Mouse (Mus musculus) stomach, postnatal 0 days (tissue): ENCODE data around the gene Zfand3. TPM values are rescaled to one million over a fixed set of nuclear protein-coding genes. Genes with fewer than 3 reads are reported as not detected.
A peak's percentile ranks its signal among the peaks of the same experiment; 100 is the strongest.

Experiments used
- ATAC-seq: fragments of 200-750 bp; cut with Nextera tagmentation; 2 replicates; pipeline ENCODE4 v1.8.0; 2017; ENCODE audit not compliant: low FRiP score, low TSS enrichment
- DNase-seq: peaks from one replicate; pipeline ENCODE4 v3.0.0-alpha.2; 2016; ENCODE audit warnings: low spot score
- H3K27ac ChIP-seq: fragments of 300-500 bp; sonication (generic); replicated peaks from 2 replicates; pipeline ENCODE4 v1.5.1; 2014; ENCODE audit warnings: mild to moderate bottlenecking, control low read depth
- H3K27me3 ChIP-seq: fragments of 300-500 bp; sonication (generic); 2 replicates; pipeline ENCODE4 v1.6.1; 2014; ENCODE audit warnings: low read length; ENCODE audit not compliant: control insufficient read depth, insufficient read depth
- H3K36me3 ChIP-seq: fragments of 300-500 bp; sonication (generic); 2 replicates; pipeline ENCODE4 v1.6.1; 2014; ENCODE audit warnings: low read length, mixed read lengths; ENCODE audit not compliant: control insufficient read depth, insufficient read depth
- H3K4me1 ChIP-seq: fragments of 300-500 bp; sonication (generic); replicated peaks from 2 replicates; pipeline ENCODE4 v1.6.1; 2014; ENCODE audit warnings: antibody characterized with exemption; ENCODE audit not compliant: control insufficient read depth, insufficient read depth
- H3K4me2 ChIP-seq: fragments of 300-500 bp; sonication (generic); replicated peaks from 2 replicates; pipeline ENCODE4 v1.6.1; 2014; ENCODE audit warnings: low read depth, mild to moderate bottlenecking, control low read depth, moderate library complexity
- H3K4me3 ChIP-seq: fragments of 300-500 bp; sonication (generic); 2 replicates; pipeline ENCODE4 v1.5.1; 2014; ENCODE audit warnings: low read depth, low read length, control low read depth
- H3K9ac ChIP-seq: fragments of 300-500 bp; sonication (generic); 2 replicates; pipeline ENCODE4 v1.6.1; 2014; ENCODE audit warnings: mild to moderate bottlenecking, low read length, control low read depth, mixed read lengths
- H3K9me3 ChIP-seq: fragments of 300-500 bp; sonication (generic); 2 replicates; pipeline ENCODE4 v1.6.1; 2016; ENCODE audit warnings: low read length; ENCODE audit not compliant: control insufficient read depth
- CTCF ChIP-seq: IDR thresholded peaks from 2 replicates; pipeline ENCODE4 v1.5.1; 2016; ENCODE audit warnings: antibody characterized with exemption, low read depth, mild to moderate bottlenecking, moderate library complexity
- EP300 ChIP-seq: optimal IDR thresholded peaks from 2 replicates; pipeline ENCODE3; 2016; ENCODE audit warnings: antibody characterized with exemption
- WGBS: fragments of 180-500 bp; shearing (Covaris S2); extraction: QIAGEN DNeasy Blood & Tissue Kit; methylation state at CpG from one replicate; pipeline ENCODE4 v1.1.7; 2014; 5-methylcytosine and 5-hydroxymethylcytosine counted together
- polyA plus RNA-seq: library from polyadenylated mRNA; unstranded; fragments of >200 nt; fragmentation: Nextera tagmentation; extraction: Ambion mirVana; gene quantifications from 2 replicates; pipeline ENCODE4 v1.2.1, GENCODE M21; 2015

Zfand3 gene
- polyA plus RNA-seq, 1 experiment from 2014 or later = 35.5 TPM

GRCm38 (mm10) chr17:30180197-30180596 is 175.7 kb downstream of the Zfand3 start:
- H3K9ac ChIP-seq = no peak overlapping the region
- H3K4me2 ChIP-seq = no peak overlapping the region
- ATAC-seq (no peak), DNase-seq (peak; percentile 10)
- H3K9me3 ChIP-seq = no peaks in the 10 kb centered on the region
- WGBS = 89% methylated on average over 6 of the region's 6 CpGs
- H3K4me3 ChIP-seq = no peak overlapping the region
- H3K36me3 ChIP-seq = no peaks in the 10 kb centered on the region
- TF ChIP-seq EP300 (no peak), CTCF (no peak)
- no peak overlapping the region for H3K27ac ChIP-seq
- no peaks in the 10 kb centered on the region for H3K4me1 ChIP-seq
- no peaks in the 10 kb centered on the region for H3K27me3 ChIP-seq

- 79% methylated on average over 4 of the region's 4 CpGs for WGBS
- Histone ChIP-seq H3K9ac (no peak overlapping the region), H3K36me3 (no peaks in the 10 kb centered on the region), H3K4me1 (no peaks in the 10 kb centered on the region), H3K9me3 (no peaks in the 10 kb centered on the region), H3K27ac (no peak overlapping the region), H3K27me3 (no peaks in the 10 kb centered on the region), H3K4me2 (no peak overlapping the region), H3K4me3 (no peak overlapping the region)
- TF ChIP-seq CTCF (no peak), EP300 (no peak)
- DNase-seq = peak; percentile 1
- ATAC-seq = no peak
These were observed 177.0 kb downstream of the Zfand3 start for GRCm38 (mm10) chr17:30181554-30181953.

- no peaks in the 10 kb centered on the region for H3K9me3 ChIP-seq
- H3K4me3 ChIP-seq = no peak overlapping the region
- no peak overlapping the region for H3K4me2 ChIP-seq
- TF ChIP-seq EP300 = no peak
- TF ChIP-seq CTCF = no peak
- H3K9ac ChIP-seq = no peak overlapping the region
- DNase-seq (peak; percentile 11), ATAC-seq (no peak)
- H3K36me3 ChIP-seq = no peaks in the 10 kb centered on the region
- no peaks in the 10 kb centered on the region for H3K27me3 ChIP-seq
- H3K4me1 ChIP-seq = no peaks in the 10 kb centered on the region
- no peak overlapping the region for H3K27ac ChIP-seq
- WGBS = 43% methylated on average over 2 of the region's 2 CpGs
These were observed 177.5 kb downstream of the Zfand3 start for GRCm38 (mm10) chr17:30182063-30182462.

GRCm38 (mm10) chr17:30183561-30183960 is 179.0 kb downstream of the Zfand3 start:
- TF ChIP-seq CTCF = no peak
- no peak for TF ChIP-seq EP300
- 88% methylated on average over 6 of the region's 6 CpGs for whole genome bisulfite sequencing
- no peak for ATAC-seq

GRCm38 (mm10) chr17:30187154-30187553 is 182.6 kb downstream of the Zfand3 start:
- 0 out of 2 replicates have a peak, but pooled peaks cover 4% of the 10 kb centered on the region for H3K4me1 ChIP-seq
- DNase-seq = peak; percentile 12
- no peak overlapping the region for H3K9ac ChIP-seq
- TF ChIP-seq CTCF (no peak), EP300 (no peak)
- WGBS = 85% methylated on average over 6 of the region's 6 CpGs
- no peak for ATAC-seq
- no peak overlapping the region for H3K4me3 ChIP-seq
- no peak overlapping the region for H3K4me2 ChIP-seq
- H3K27me3 ChIP-seq = no peaks in the 10 kb centered on the region
- H3K27ac ChIP-seq = no peak overlapping the region
- H3K9me3 ChIP-seq = no peaks in the 10 kb centered on the region
- no peaks in the 10 kb centered on the region for H3K36me3 ChIP-seq

More at GRCm38 (mm10) chr17:30183561-30183960, 179.0 kb downstream of the Zfand3 start:
- peak; percentile 5 for DNase-seq
- Histone ChIP-seq H3K36me3 (no peaks in the 10 kb centered on the region), H3K4me3 (no peak overlapping the region), H3K4me2 (no peak overlapping the region), H3K9me3 (no peaks in the 10 kb centered on the region), H3K27ac (no peak overlapping the region), H3K27me3 (no peaks in the 10 kb centered on the region), H3K9ac (no peak overlapping the region), H3K4me1 (0 out of 2 replicates have a peak, but pooled peaks cover 4% of the 10 kb centered on the region)

- WGBS = 32% methylated on average over 5 of the region's 5 CpGs
- Histone ChIP-seq H3K27me3 (no peaks in the 10 kb centered on the region), H3K27ac (no peak overlapping the region), H3K4me1 (0 out of 2 replicates have a peak, but pooled peaks cover 4% of the 10 kb centered on the region), H3K9ac (no peak overlapping the region), H3K9me3 (no peaks in the 10 kb centered on the region), H3K4me2 (no peak overlapping the region), H3K36me3 (0 out of 2 replicates have a peak, but pooled peaks cover 2% of the 10 kb centered on the region), H3K4me3 (no peak overlapping the region)
- no peak for ATAC-seq
- TF ChIP-seq EP300 (no peak), CTCF (no peak)
- no peak for DNase-seq
These were observed 183.0 kb downstream of the Zfand3 start for GRCm38 (mm10) chr17:30187581-30187980.
